Comparison of ENCODE assay signal across 7 mouse cellular contexts in genomic region chr10:105571831-105572230, GRCm38 (mm10). TPM values are rescaled to one million over a fixed set of nuclear protein-coding genes. Genes with fewer than 3 reads are reported as not detected.
DNase-seq lines count a peak whose midpoint lies in the region; ATAC-seq and TF ChIP-seq lines count a peak whose summit lies in the region.

No protein-coding gene starts in this region.

- peak overlapping the region; percentile 78 for H3K4me3 ChIP-seq in left cerebral cortex, adult 2 months
- peak overlapping the region; percentile 53; the same call in 1 of the 2 replicates for H3K4me3 ChIP-seq in forebrain, embryonic 11.5 days (ENCODE audit: low read depth, low read length)
- H3K4me3 ChIP-seq in intestine, embryonic 16.5 days (ENCODE audit: low read length), result peak overlapping the region; percentile 29
- H3K4me3 ChIP-seq in neural tube, embryonic 15.5 days (replicated peaks), result peak overlapping the region; percentile 78

- DNase-seq in left cerebral cortex, adult 2 months (ENCODE audit: extremely low spot score in 1 of 2, low spot score in 2 of 2), result no peak
- no peak for DNase-seq in left cerebral cortex, postnatal 14 days (ENCODE audit: low spot score in 2 of 2)
- no peak for DNase-seq in forebrain, embryonic 11.5 days (ENCODE audit: low spot score)
- DNase-seq in left cerebral cortex, postnatal 10 days (ENCODE audit: extremely low spot score in 1 of 2, low spot score in 2 of 2), result no peak
- no peak for DNase-seq in left cerebral cortex, adult 18-20 months (ENCODE audit: low spot score in 2 of 2)

- no peak overlapping the region for H3K27ac ChIP-seq in left cerebral cortex, adult 2 months
- no peak overlapping the region for H3K27ac ChIP-seq in forebrain, embryonic 11.5 days (ENCODE audit: low read depth, low read length)
- no peak overlapping the region for H3K27ac ChIP-seq in intestine, embryonic 16.5 days (ENCODE audit: low read length)
- H3K27ac ChIP-seq in neural tube, embryonic 15.5 days (replicated peaks), result no peak overlapping the region

- no peaks in the 10 kb centered on the region for H3K36me3 ChIP-seq in forebrain, embryonic 11.5 days (ENCODE audit: control insufficient read depth, insufficient read depth, low read length)
- H3K36me3 ChIP-seq in intestine, embryonic 16.5 days (ENCODE audit: control insufficient read depth, insufficient read depth, low read length), result no peaks in the 10 kb centered on the region
- H3K36me3 ChIP-seq in neural tube, embryonic 15.5 days, result no peaks in the 10 kb centered on the region

- H3K9me3 ChIP-seq in forebrain, embryonic 11.5 days (ENCODE audit: control insufficient read depth, low read length), result no peaks in the 10 kb centered on the region
- H3K9me3 ChIP-seq in intestine, embryonic 16.5 days (ENCODE audit: control insufficient read depth, low read length), result no peaks in the 10 kb centered on the region
- H3K9me3 ChIP-seq in neural tube, embryonic 15.5 days (replicated peaks), result no peaks in the 10 kb centered on the region

- no peak overlapping the region for H3K9ac ChIP-seq in forebrain, embryonic 11.5 days (ENCODE audit: low read length)
- H3K9ac ChIP-seq in intestine, embryonic 16.5 days (ENCODE audit: low read depth, low read length), result no peak overlapping the region
- peak overlapping the region; percentile 23; the same call in 1 of the 2 replicates for H3K9ac ChIP-seq in neural tube, embryonic 15.5 days (replicated peaks)

- ATAC-seq in forebrain, embryonic 11.5 days (replicated peaks; ENCODE audit: low FRiP score), result no peak
- ATAC-seq in intestine, embryonic 16.5 days, result no peak
- no peak for ATAC-seq in neural tube, embryonic 15.5 days (ENCODE audit: low FRiP score)

- 59% methylated on average over 4 of the region's 4 CpGs for WGBS in forebrain, embryonic 11.5 days
- WGBS in intestine, embryonic 16.5 days, result 56% methylated on average over 4 of the region's 4 CpGs
- 63% methylated on average over 4 of the region's 4 CpGs for WGBS in neural tube, embryonic 15.5 days

- no peak for TF ChIP-seq CTCF in left cerebral cortex, adult 2 months (IDR thresholded peaks at IDR 0.05)

- 0 out of 2 replicates have a peak, but pooled peaks cover 1% of the 10 kb centered on the region for H3K4me1 ChIP-seq in forebrain, embryonic 11.5 days (replicated peaks; ENCODE audit: control insufficient read depth, insufficient read depth, low read length)
- H3K4me1 ChIP-seq in intestine, embryonic 16.5 days (ENCODE audit: control insufficient read depth, insufficient read depth, low read length), result no peaks in the 10 kb centered on the region
- H3K4me1 ChIP-seq in neural tube, embryonic 15.5 days, result peaks cover 31% of the 10 kb centered on the region

- intact Hi-C loops in left cerebral cortex, adult 2 months (cut with DNase I), result loop anchor here (5.0 kb wide), 1 partner anchor 535 kb away; no protein-coding TSS in a partner anchor
- intact Hi-C loops in left cerebral cortex, postnatal 14 days (cut with DNase I), result loop anchor here (10.0 kb wide), 3 partner anchors 143 to 1787 kb away; no protein-coding TSS in a partner anchor
- intact Hi-C loops in left cerebral cortex, postnatal 10 days (cut with DNase I), result loop anchor here (10.0 kb wide), 1 partner anchor 167 kb away; no protein-coding TSS in a partner anchor

- peak overlapping the region; percentile 82 for H3K4me2 ChIP-seq in forebrain, embryonic 11.5 days (ENCODE audit: low read depth, low read length, severe bottlenecking)
- peak overlapping the region; percentile 93 for H3K4me2 ChIP-seq in intestine, embryonic 16.5 days (ENCODE audit: low read depth, low read length)
- peak overlapping the region; percentile 84 for H3K4me2 ChIP-seq in neural tube, embryonic 15.5 days

- H3K27me3 ChIP-seq in forebrain, embryonic 11.5 days (ENCODE audit: control insufficient read depth, insufficient read depth, low read length), result peaks cover 9% of the 10 kb centered on the region; the same call in 1 of the 2 replicates
- no peaks in the 10 kb centered on the region for H3K27me3 ChIP-seq in intestine, embryonic 16.5 days (replicated peaks; ENCODE audit: control insufficient read depth, insufficient read depth, low read length)
- no peaks in the 10 kb centered on the region for H3K27me3 ChIP-seq in neural tube, embryonic 15.5 days (replicated peaks)

RNA-seq across cellular contexts. Expression of gene Tmtc2, which starts 2.4 kb away (rescaled TPM):
- total RNA-seq in left cerebral cortex, adult 2 months (2021), result 10 to 100 TPM; 11.5 to 12.7 TPM
- 10 to 100 TPM in 1 of 2 experiments, 1 to 10 TPM in 1; 9.4 to 10.8 TPM for total RNA-seq in left cerebral cortex, postnatal 14 days (2021)
- polyA plus RNA-seq in forebrain, embryonic 11.5 days (2014; fragmentation: Nextera tagmentation; extraction: Ambion mirVana), result 3.9 and 4.0 TPM in 2 replicates
- 5.4 and 5.8 TPM in 2 replicates for polyA plus RNA-seq in intestine, embryonic 16.5 days (2015; fragmentation: Nextera tagmentation; extraction: Ambion mirVana)
- 7.3 and 7.8 TPM in 2 replicates for polyA plus RNA-seq in neural tube, embryonic 15.5 days (2015; fragmentation: Nextera tagmentation; extraction: Ambion mirVana)
- total RNA-seq in left cerebral cortex, postnatal 10 days (2021), result 1 to 10 TPM; 9.1 to 10.0 TPM
- total RNA-seq in left cerebral cortex, adult 18-20 months (2021), result 10 to 100 TPM in 1 of 2 experiments, 1 to 10 TPM in 1; 9.7 to 11.0 TPM
